ENCODE assay signal across 9 mouse cellular contexts in genomic region chr17:25880196-25880910, GRCm38 (mm10). TPM values are rescaled to one million over a fixed set of nuclear protein-coding genes. Genes with fewer than 3 reads are reported as not detected.
DNase-seq lines count a peak whose midpoint lies in the region; ATAC-seq and TF ChIP-seq lines count a peak whose summit lies in the region.
"Had no signal": no experiment of that assay in that cellular context is flagged by ENCODE, and none has a peak within 500 bp of the region (broad histone marks: within the 10 kb centered on the region; RNA-seq: fewer than 3 reads in every experiment).

TSS of gene Wfikkn1 (minus strand) at chr17:25880858.

- H3K9ac ChIP-seq in heart, embryonic 11.5 days (ENCODE audit: low read depth, low read length), result peak within 1 kb of the TSS; percentile 56; the same call in 1 of the 2 replicates
- H3K9ac ChIP-seq in heart, adult 2 months (ENCODE audit: low read depth, low read length), result no peak within 1 kb of the TSS
- 0 out of 2 replicates have a peak within 1 kb of the TSS, but pooled peaks have one; percentile 13 for H3K9ac ChIP-seq in hindbrain, embryonic 15.5 days
- H3K9ac ChIP-seq in midbrain, embryonic 15.5 days, result peak within 1 kb of the TSS; percentile 10; the same call in 1 of the 2 replicates

- TF ChIP-seq CTCF in heart, adult 2 months (IDR thresholded peaks at IDR 0.05), result no peak

- no peaks in the 10 kb centered on the region for H3K79me2 ChIP-seq in heart, adult 2 months (replicated peaks; ENCODE audit: control insufficient read depth, insufficient read depth, low read length)

- no peak for ATAC-seq in heart, embryonic 11.5 days (replicated peaks; ENCODE audit: insufficient number of reproducible peaks, low FRiP score, low TSS enrichment)
- ATAC-seq in hindbrain, embryonic 15.5 days (ENCODE audit: low FRiP score, low read depth), result no peak
- no peak for ATAC-seq in midbrain, embryonic 15.5 days (replicated peaks)
- no peak for ATAC-seq in CD4-positive, CD25-positive, alpha-beta regulatory T cell, adult 4 months
- no peak for ATAC-seq in megakaryocyte progenitor cell, adult 5-6 weeks (replicated peaks; ENCODE audit: poor library complexity)

- no peaks in the 10 kb centered on the region for H3K27me3 ChIP-seq in heart, embryonic 11.5 days (ENCODE audit: control insufficient read depth, insufficient read depth, low read length)
- no peaks in the 10 kb centered on the region for H3K27me3 ChIP-seq in heart, adult 2 months (ENCODE audit: control insufficient read depth, insufficient read depth, low read length)
- no peaks in the 10 kb centered on the region for H3K27me3 ChIP-seq in hindbrain, embryonic 15.5 days
- no peaks in the 10 kb centered on the region for H3K27me3 ChIP-seq in midbrain, embryonic 15.5 days (replicated peaks)

- peaks cover 31% of the 10 kb centered on the region for H3K4me1 ChIP-seq in heart, embryonic 11.5 days (ENCODE audit: control insufficient read depth, insufficient read depth, low read length)
- 0 out of 2 replicates have a peak, but pooled peaks cover 1% of the 10 kb centered on the region for H3K4me1 ChIP-seq in heart, adult 2 months (ENCODE audit: control insufficient read depth, insufficient read depth, low read length)
- H3K4me1 ChIP-seq in hindbrain, embryonic 15.5 days (replicated peaks), result peaks cover 36% of the 10 kb centered on the region
- H3K4me1 ChIP-seq in midbrain, embryonic 15.5 days, result peaks cover 40% of the 10 kb centered on the region

- H3K27ac ChIP-seq in heart, embryonic 11.5 days (ENCODE audit: low read depth, low read length), result peak within 1 kb of the TSS; percentile 35; the same call in 1 of the 2 replicates
- no peak within 1 kb of the TSS for H3K27ac ChIP-seq in heart, adult 2 months
- 0 out of 2 replicates have a peak within 1 kb of the TSS, but pooled peaks have one; percentile 18 for H3K27ac ChIP-seq in hindbrain, embryonic 15.5 days (replicated peaks)
- H3K27ac ChIP-seq in midbrain, embryonic 15.5 days, result peak within 1 kb of the TSS; percentile 51

- no peak for DNase-seq in heart, adult 2 months
- DNase-seq in embryo, embryonic 10 days (ENCODE audit: low spot score), result peak; percentile 92
- DNase-seq in gastrocnemius, postnatal 25 days, result no peak
- DNase-seq: heart, postnatal 10 days had no signal

- peaks cover 11% of the 10 kb centered on the region for H3K36me3 ChIP-seq in heart, embryonic 11.5 days (ENCODE audit: control insufficient read depth, insufficient read depth, low read length)
- no peaks in the 10 kb centered on the region for H3K36me3 ChIP-seq in heart, adult 2 months (ENCODE audit: control insufficient read depth, insufficient read depth, low read length)
- peaks cover 11% of the 10 kb centered on the region for H3K36me3 ChIP-seq in hindbrain, embryonic 15.5 days
- peaks cover 12% of the 10 kb centered on the region; the same call in 1 of the 2 replicates for H3K36me3 ChIP-seq in midbrain, embryonic 15.5 days (replicated peaks)

- no peak within 1 kb of the TSS for H3K4me3 ChIP-seq in heart, embryonic 11.5 days (ENCODE audit: low read depth, low read length)
- no peak within 1 kb of the TSS for H3K4me3 ChIP-seq in heart, adult 2 months
- no peak within 1 kb of the TSS for H3K4me3 ChIP-seq in hindbrain, embryonic 15.5 days
- no peak within 1 kb of the TSS for H3K4me3 ChIP-seq in midbrain, embryonic 15.5 days

- intact Hi-C loops in heart, adult 2 months (cut with DNase I), result no loop called here

- no peak within 1 kb of the TSS for H3K4me2 ChIP-seq in heart, embryonic 11.5 days
- H3K4me2 ChIP-seq in hindbrain, embryonic 15.5 days, result no peak within 1 kb of the TSS
- H3K4me2 ChIP-seq in midbrain, embryonic 15.5 days, result no peak within 1 kb of the TSS

- WGBS in heart, embryonic 11.5 days (ENCODE audit: insufficient replicate concordance), result 52% methylated on average over 5 of the region's 5 CpGs
- 60% methylated on average over 5 of the region's 5 CpGs for WGBS in heart, adult 2 months
- 30% methylated on average over 5 of the region's 5 CpGs for WGBS in hindbrain, embryonic 15.5 days
- 21% methylated on average over 5 of the region's 5 CpGs for WGBS in midbrain, embryonic 15.5 days

- TF ChIP-seq EP300 in heart, adult 2 months (IDR thresholded peaks at IDR 0.05; ENCODE audit: insufficient read depth, low read depth, low read length), result no peak

- no peak for TF ChIP-seq POLR2A in heart, adult 2 months (IDR thresholded peaks at IDR 0.05; ENCODE audit: insufficient read depth, low read depth, low read length)

- H3K9me3 ChIP-seq in heart, embryonic 11.5 days (replicated peaks; ENCODE audit: control insufficient read depth, low read length), result no peaks in the 10 kb centered on the region
- H3K9me3 ChIP-seq in hindbrain, embryonic 15.5 days, result no peaks in the 10 kb centered on the region
- H3K9me3 ChIP-seq in midbrain, embryonic 15.5 days, result no peaks in the 10 kb centered on the region

RNA-seq across cellular contexts. Expression of gene Wfikkn1, which starts in this region (rescaled TPM):
- 0.17 and 0.47 TPM in 2 replicates for polyA plus RNA-seq in heart, embryonic 11.5 days (2014; fragmentation: Nextera tagmentation; extraction: Ambion mirVana)
- under 1 TPM; 0.50 to 0.82 TPM for total RNA-seq in heart, adult 2 months (2021)
- 0.29 and 0.44 TPM in 2 replicates for polyA plus RNA-seq in heart, adult 2 months (2012; rRNA removed)
- polyA plus RNA-seq in hindbrain, embryonic 15.5 days (2015; fragmentation: Nextera tagmentation; extraction: Ambion mirVana), result 0.39 and 0.44 TPM in 2 replicates
- polyA plus RNA-seq in midbrain, embryonic 15.5 days (2015; fragmentation: Nextera tagmentation; extraction: Ambion mirVana), result 0.47 and 0.54 TPM in 2 replicates
- polyA plus RNA-seq in CD4-positive, CD25-positive, alpha-beta regulatory T cell, adult 4 months (2017; shearing (Covaris generic)), result 1 to 10 TPM in 1 of 2 experiments, under 1 TPM in 1; 0.94 to 1.3 TPM
- total RNA-seq in gastrocnemius, postnatal 25 days (2021), result under 1 TPM; 0.35 to 0.36 TPM
- 0.37 and 1.1 TPM in 2 replicates for total RNA-seq in megakaryocyte progenitor cell, adult 5-6 weeks (2015)
- total RNA-seq in megakaryocyte progenitor cell, adult 5-6 weeks (2017), result 0.12 and 0.54 TPM in 2 replicates
